Mouse (Mus musculus) thymus, postnatal 25 days (tissue): ENCODE data around the gene Hip1.

Experiments
- DNase-seq: peaks from one replicate; pipeline ENCODE4 v3.0.0; 2022

Hip1 gene

GRCm38 (mm10) chr5:135359772-135360171, 185.1 kb downstream of the Hip1 start:
- no peak for DNase-seq

DNA sequence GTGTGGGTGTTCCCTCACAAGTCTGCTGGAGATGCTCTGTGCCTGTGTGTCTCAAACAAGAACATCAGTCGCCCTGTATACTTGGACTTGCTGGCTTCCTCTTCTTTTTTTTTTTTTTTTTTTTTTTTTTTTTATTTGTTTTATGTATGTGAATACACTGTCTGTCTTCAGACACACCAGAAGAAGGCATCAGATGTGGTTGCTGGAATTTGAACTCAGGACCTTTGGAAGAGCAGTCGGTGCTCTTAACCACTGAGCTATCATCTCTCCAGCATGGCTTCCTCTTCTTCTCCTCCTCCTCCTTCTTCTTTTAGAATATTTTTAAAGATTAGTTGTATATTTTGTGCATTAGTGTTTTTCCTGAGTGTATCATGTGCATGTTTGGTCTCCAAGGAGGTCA, 187.4 kb downstream of the Hip1 start:
- no peak for DNase-seq
